Mouse (Mus musculus) bone marrow macrophage, adult 2 months (primary cell): ENCODE data around the gene Cbx7. TPM values are rescaled to one million over a fixed set of nuclear protein-coding genes. Genes with fewer than 3 reads are reported as not detected.

ENCODE experiments used
- H3K27ac ChIP-seq: 2 replicates; pipeline ENCODE4 v1.5.1; 2012; ENCODE audit warnings: low read depth, low read length; ENCODE audit not compliant: insufficient read depth
- H3K4me1 ChIP-seq: 2 replicates; pipeline ENCODE4 v1.6.1; 2012; ENCODE audit warnings: low read length; ENCODE audit not compliant: control insufficient read depth, insufficient read depth
- H3K4me3 ChIP-seq: 2 replicates; pipeline ENCODE4 v1.5.1; 2012; ENCODE audit warnings: mild to moderate bottlenecking, low read length, moderate library complexity; ENCODE audit not compliant: insufficient read depth
- CTCF ChIP-seq: IDR thresholded peaks from 2 replicates; pipeline ENCODE4 v1.5.1; 2012; ENCODE audit warnings: low read depth, mild to moderate bottlenecking, low read length, moderate library complexity
- POLR2A ChIP-seq: IDR thresholded peaks from 2 replicates; pipeline ENCODE4 v1.6.1; 2012; ENCODE audit warnings: mild to moderate bottlenecking, low read depth, low read length, borderline replicate concordance
- polyA plus RNA-seq: library from polyadenylated mRNA; stranded (reverse); fragments of >200 nt; gene quantifications from 2 replicates; pipeline ENCODE4 v1.2.4, GENCODE M21; 2012; ENCODE audit not compliant: missing spikeins, insufficient read depth, insufficient read length

Cbx7 gene
- polyA plus RNA-seq, 1 experiment = 18.5 TPM

GRCm38 (mm10) chr15:79939020-79939419 is 31.9 kb downstream of the Cbx7 start:
- Histone ChIP-seq H3K4me3 (no peak overlapping the region), H3K4me1 (no peaks in the 10 kb centered on the region), H3K27ac (no peak overlapping the region)
- no peak for TF ChIP-seq CTCF
- no peak for TF ChIP-seq POLR2A

DNA sequence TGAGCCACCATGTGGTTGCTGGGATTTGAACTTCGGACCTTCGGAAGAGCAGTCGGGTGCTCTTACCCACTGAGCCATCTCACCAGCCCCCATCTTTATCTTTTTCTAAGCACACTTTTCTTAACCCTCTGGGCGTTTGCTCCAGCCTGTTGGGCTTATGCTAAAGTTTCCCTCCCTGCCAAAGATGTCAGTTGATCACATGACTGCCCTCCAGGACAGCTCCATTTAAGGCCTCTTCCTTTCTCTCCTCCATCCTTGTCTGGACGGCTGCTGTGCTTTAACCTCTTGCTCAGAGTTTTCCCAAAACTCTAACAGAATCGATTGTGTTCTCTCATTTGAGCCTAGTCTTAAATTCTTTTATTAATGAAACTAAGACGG is 34.6 kb downstream of the Cbx7 start:
- Histone ChIP-seq H3K4me1 (peaks cover 8% of the 10 kb centered on the region), H3K4me3 (no peak overlapping the region), H3K27ac (no peak overlapping the region)
- TF ChIP-seq CTCF (no peak), POLR2A (no peak)

DNA sequence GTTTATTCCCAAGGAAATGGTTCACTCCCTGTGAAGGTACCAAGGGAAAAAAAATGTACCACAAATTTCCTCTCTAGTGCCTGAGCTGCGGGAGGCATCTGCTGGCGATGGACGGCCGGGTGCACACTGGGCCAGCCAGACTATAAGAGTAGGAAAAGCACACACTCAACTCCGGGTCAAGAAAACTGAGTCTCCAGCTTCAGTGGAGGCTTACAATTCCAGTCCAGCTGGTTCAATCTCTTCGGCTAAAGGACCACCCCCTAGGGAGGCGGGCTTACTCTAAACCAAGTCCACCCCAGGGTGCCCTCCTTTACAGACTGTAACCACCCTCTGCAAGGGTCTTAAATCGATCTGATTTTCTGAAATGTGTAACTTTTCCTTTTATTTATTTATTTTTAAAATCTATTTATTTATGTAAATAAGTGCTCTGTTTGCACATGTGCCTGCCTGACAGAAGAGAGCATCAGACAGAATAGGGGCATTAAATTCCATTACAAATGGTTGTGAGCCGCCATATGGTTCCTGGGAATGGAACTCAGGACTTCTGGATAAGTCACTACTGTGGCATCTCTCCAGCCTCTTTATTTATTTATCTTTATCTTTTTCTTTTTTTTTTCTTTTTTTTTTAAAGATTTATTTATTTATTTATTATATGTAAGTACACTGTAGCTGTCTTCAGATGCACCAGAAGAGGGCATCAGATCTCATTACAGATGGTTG is 35.1 kb downstream of the Cbx7 start:
- Histone ChIP-seq H3K4me1 (peaks cover 8% of the 10 kb centered on the region), H3K27ac (no peak overlapping the region), H3K4me3 (no peak overlapping the region)
- TF ChIP-seq CTCF = no peak
- TF ChIP-seq POLR2A = no peak

GRCm38 (mm10) chr15:79934776-79935175 is 36.1 kb downstream of the Cbx7 start:
- Histone ChIP-seq H3K4me1 (peaks cover 8% of the 10 kb centered on the region), H3K27ac (no peak overlapping the region), H3K4me3 (no peak overlapping the region)
- TF ChIP-seq POLR2A (no peak), CTCF (no peak)

GRCm38 (mm10) chr15:79933670-79934514 is 37.0 kb downstream of the Cbx7 start:
- Histone ChIP-seq H3K4me1 (peaks cover 13% of the 10 kb centered on the region), H3K4me3 (peak overlapping the region; percentile 32), H3K27ac (no peak overlapping the region)
- TF ChIP-seq POLR2A (no peak), CTCF (no peak)

- TF ChIP-seq POLR2A (no peak), CTCF (no peak)
- H3K4me1 ChIP-seq = peaks cover 21% of the 10 kb centered on the region
- no peak overlapping the region for H3K27ac ChIP-seq
These were observed 37.8 kb downstream of the Cbx7 start for GRCm38 (mm10) chr15:79933052-79933669.

GRCm38 (mm10) chr15:79932323-79932987 is 38.5 kb downstream of the Cbx7 start:
- Histone ChIP-seq H3K4me1 (peaks cover 24% of the 10 kb centered on the region), H3K4me3 (peak overlapping the region; percentile 88), H3K27ac (no peak overlapping the region)
- TF ChIP-seq CTCF = no peak
- no peak for TF ChIP-seq POLR2A

More at GRCm38 (mm10) chr15:79933052-79933669, 37.8 kb downstream of the Cbx7 start:
- peak overlapping the region; percentile 88 for H3K4me3 ChIP-seq

DNA sequence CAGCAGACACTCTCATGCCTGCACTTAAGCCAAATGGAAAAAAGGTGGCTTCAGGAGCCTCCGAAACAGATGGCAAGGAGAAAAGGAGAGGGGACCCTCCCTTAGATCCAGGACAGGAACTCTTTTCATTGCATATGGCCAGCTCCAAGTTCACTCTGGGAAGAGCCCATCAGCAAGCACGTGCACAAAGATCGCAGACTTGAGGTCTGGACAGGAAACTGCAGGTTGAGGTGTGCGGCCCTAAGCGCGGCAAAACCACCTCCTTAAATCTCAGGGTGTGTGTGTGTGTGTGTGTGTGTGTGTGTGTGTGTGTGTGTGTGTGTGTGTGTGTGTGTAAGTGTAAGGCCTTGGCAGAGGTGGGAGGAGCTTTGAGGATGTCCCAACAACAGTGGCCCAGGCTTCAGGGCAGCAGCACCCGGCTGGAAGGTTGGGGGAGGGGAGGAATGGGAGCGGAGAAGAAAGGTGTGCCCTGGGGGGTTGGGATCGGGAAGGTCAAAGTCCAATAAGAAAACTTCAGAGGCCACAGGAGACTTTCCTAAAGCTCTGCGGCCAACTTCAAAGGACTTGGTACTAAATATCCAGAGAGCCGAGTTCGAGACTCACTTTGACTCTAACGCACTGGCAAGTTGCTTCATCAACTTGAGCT is 39.3 kb downstream of the Cbx7 start:
- TF ChIP-seq CTCF (no peak), POLR2A (no peak)
- H3K27ac ChIP-seq = no peak overlapping the region
- peaks cover 29% of the 10 kb centered on the region for H3K4me1 ChIP-seq
- H3K4me3 ChIP-seq = peak overlapping the region; percentile 88

GRCm38 (mm10) chr15:79929734-79930133 is 41.2 kb downstream of the Cbx7 start:
- H3K4me3 ChIP-seq = no peak overlapping the region
- H3K4me1 ChIP-seq = peaks cover 29% of the 10 kb centered on the region
- H3K27ac ChIP-seq = no peak overlapping the region
- TF ChIP-seq CTCF (no peak), POLR2A (no peak)
